Mouse (Mus musculus) adrenal gland, postnatal 25 days (tissue): Measurements from ENCODE around the gene Vmn1r78. TPM values are rescaled to one million over a fixed set of nuclear protein-coding genes. Genes with fewer than 3 reads are reported as not detected.
"Not testable (repeated sequence)": the region's sequence is repeated elsewhere in the genome, so short reads cannot be mapped to it uniquely, and the experiment has no call there.

Experiments
- DNase-seq: peaks from one replicate; pipeline ENCODE4 v3.0.0; 2021; ENCODE audit warnings: mixed read lengths
- long read RNA-seq: library from polyadenylated mRNA; stranded (forward); transcript quantifications from one replicate; pipeline ENCODE4 v2.0.0, GENCODE M21; 2021
- total RNA-seq: library from RNA; stranded (reverse); gene quantifications from 2 replicates; pipeline ENCODE4 v1.2.3, GENCODE M21; 2021

Vmn1r78 gene
- not detected in 2 replicates for total RNA-seq
- long read RNA-seq, result 0 reads

DNA sequence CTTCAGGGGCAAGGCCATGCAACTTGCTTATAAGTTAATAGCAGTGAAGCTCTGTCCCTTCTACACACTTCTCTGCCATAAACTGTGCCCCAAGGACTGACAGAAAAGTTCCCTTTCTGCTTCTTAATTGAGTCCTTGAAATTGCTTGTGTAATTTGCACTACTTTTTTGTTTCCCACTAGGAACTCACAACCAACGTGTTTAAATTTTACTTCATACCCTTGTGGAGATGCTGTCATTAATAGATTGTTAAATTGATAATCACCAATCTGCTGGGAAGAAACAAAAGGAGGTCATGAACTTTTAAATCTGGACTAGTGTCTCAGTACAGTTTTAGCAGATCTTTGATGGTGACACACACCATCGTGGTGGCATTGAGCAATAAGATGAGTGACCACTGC, at the start of gene Vmn1r78:
TSS of gene Vmn1r78 (plus strand) at position 301 of the 400 bp plus-strand sequence.
- DNase-seq, result no peak

DNA sequence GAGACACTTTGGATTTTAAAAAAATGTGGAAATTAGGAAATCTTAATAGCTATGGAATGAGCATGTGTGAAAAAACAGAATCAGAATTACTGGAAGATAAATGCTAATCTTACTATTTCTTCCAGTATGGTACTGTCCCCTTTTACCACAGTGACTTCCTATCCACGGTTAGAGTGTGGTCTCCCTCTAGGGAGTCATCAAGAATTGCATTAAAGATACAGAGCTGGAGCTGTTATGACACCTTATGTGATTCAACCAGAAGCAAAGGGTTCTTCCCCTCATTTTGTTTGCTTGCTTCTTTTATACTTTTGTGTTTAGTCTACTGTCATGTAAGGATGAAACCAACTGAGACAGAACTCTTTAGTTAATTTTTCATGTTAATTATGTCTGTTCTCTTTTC, 6.4 kb downstream of the Vmn1r78 start:
- not testable (repeated sequence) for DNase-seq

DNA sequence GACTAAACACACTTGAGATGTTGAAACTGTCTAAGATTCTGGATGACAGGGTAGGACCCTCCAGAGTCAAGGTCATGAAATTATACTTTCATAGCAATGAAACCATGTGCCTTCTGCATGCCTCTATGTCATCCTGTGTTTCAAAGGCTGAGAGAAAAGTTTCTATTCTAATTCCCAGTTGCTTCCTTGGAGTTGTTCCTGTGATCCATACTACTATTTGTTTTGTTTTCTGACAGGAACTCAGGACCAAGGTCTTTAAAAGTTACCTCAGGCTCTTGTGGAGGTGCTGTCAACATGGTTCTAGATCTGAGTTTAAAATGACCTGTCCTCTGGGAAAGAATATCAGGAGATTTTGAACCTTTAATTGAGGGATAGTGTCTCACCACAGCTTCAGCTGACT, 20.9 kb downstream of the Vmn1r78 start, which contains the start of gene Vmn1r79:
TSS of gene Vmn1r79 (plus strand) at position 301 of the 400 bp plus-strand sequence.
- not testable (repeated sequence) for DNase-seq

DNA sequence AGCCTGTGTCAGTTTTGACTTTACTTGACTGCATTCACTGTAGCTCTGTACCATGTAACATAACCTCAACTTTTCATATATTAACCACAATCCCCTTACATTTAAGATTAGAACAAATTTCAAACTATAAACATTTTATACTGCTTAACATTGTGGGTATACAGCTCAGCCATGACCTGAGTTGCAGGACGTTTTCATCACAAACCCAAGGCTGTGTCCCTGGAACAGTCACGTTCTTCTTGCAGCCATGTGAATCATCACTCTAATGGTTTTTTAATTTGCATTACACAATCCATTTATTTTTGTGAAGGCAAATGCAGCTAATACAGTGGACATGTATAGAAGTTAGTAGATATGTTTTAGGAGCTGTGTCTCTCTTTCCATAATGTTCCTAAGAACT, 22.9 kb downstream of the Vmn1r78 start:
- DNase-seq, result not testable (repeated sequence)

DNA sequence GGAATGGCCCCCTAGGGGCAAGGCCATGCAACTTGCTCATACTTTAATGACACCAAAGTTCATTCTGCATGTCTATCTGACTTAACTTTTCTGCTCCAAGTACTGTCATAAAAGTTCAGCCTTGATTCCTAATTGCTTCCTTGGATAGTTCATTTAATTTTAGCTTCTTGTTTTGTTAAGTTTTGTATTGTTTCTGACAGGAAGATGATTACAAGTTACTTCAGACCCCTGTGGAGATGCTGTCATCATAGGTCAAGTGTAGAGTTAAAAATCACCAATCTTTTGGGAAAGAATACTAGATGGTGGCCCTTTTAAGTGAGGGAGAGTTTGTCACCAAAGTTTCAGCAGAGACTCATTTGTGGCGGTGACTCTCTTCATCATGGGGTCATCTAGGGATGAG, 38.9 kb downstream of the Vmn1r78 start, which contains the start of gene Vmn1r80:
TSS of gene Vmn1r80 (plus strand) at position 301 of the 400 bp plus-strand sequence.
- DNase-seq, result no peak

DNA sequence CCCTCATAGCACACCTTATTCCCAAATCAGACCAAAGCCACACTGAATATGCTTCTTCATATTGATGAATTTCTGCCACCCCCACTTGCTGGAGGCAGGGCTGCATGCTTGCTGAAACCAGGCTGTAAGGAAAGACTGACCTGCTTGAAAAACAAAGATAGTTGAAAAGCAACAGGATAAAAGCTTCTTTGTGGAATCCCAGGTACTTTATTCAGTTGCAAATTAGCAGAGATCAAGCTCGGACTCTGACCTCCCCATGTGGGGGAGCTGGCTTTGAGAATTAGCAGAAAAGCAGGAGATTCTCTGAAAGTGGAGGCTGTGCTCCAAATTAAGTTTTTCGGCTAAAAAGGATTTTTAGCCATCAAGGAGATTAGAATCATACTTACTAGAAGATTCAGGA, 54.1 kb downstream of the Vmn1r78 start:
- no peak for DNase-seq

Other genes starting within 250 kb of the Vmn1r78 start
- gene Vmn1r76, start 212.0 kb upstream of the Vmn1r78 start, total RNA-seq, result not detected in 2 replicates
- gene Vmn1r77, start 113.5 kb upstream of the Vmn1r78 start, total RNA-seq, result not detected in 2 replicates
- 0.95 and 0.97 TPM in 2 replicates for gene Vmn1r79, start 21.0 kb downstream of the Vmn1r78 start, total RNA-seq
- gene Vmn1r80, start 39.0 kb downstream of the Vmn1r78 start, total RNA-seq, result not detected in 2 replicates
- not detected in 2 replicates for gene Vmn1r81, start 118.0 kb downstream of the Vmn1r78 start, total RNA-seq
- gene Vmn1r82, start 150.2 kb downstream of the Vmn1r78 start, total RNA-seq, result not detected in 2 replicates
- gene Vmn1r83, start 179.2 kb downstream of the Vmn1r78 start, total RNA-seq, result not detected in 2 replicates
- not detected in 2 replicates for gene Vmn1r84, start 219.0 kb downstream of the Vmn1r78 start, total RNA-seq